Mouse (Mus musculus) embryonic fibroblast, embryonic 13.5 days (primary cell): ENCODE data around the gene Tie1. TPM values are rescaled to one million over a fixed set of nuclear protein-coding genes. Genes with fewer than 3 reads are reported as not detected.
A peak's percentile ranks its signal among the peaks of the same experiment; 100 is the strongest.

Experiments
- H3K27ac ChIP-seq: 2 replicates; pipeline ENCODE4 v1.5.1; 2012; ENCODE audit warnings: low read length, control low read depth, inconsistent platforms; ENCODE audit not compliant: insufficient read depth
- H3K4me1 ChIP-seq: 2 replicates; pipeline ENCODE4 v1.6.1; 2011; ENCODE audit warnings: low read length; ENCODE audit not compliant: control insufficient read depth, insufficient read depth
- H3K4me3 ChIP-seq: 2 replicates; pipeline ENCODE4 v1.5.1; 2011; ENCODE audit warnings: mild to moderate bottlenecking, control low read depth, low read length; ENCODE audit not compliant: insufficient read depth
- CTCF ChIP-seq: IDR thresholded peaks from 2 replicates; pipeline ENCODE4 v1.5.1; 2011; ENCODE audit warnings: mild to moderate bottlenecking, control low read depth, low read length, moderate library complexity, borderline replicate concordance; ENCODE audit not compliant: insufficient read depth
- POLR2A ChIP-seq: IDR thresholded peaks from 2 replicates; pipeline ENCODE4 v1.6.1; 2011; ENCODE audit warnings: low read depth, mild to moderate bottlenecking, control low read depth, low read length, moderate library complexity
- polyA plus RNA-seq: library from polyadenylated mRNA; stranded (reverse); fragments of >200 nt; gene quantifications from 2 replicates; pipeline ENCODE4 v1.2.4, GENCODE M21; 2011; ENCODE audit warnings: low read depth; ENCODE audit not compliant: missing spikeins, insufficient read length

Tie1 gene
- polyA plus RNA-seq, 1 experiment: not detected

- TF ChIP-seq CTCF (no peak), POLR2A (peak; percentile 50; the same call in 1 of the 2 replicates)
- H3K4me1 ChIP-seq: no peaks in the 10 kb centered on the region; the same call in 1 of the 2 replicates
- peak overlapping the region; percentile 74 for H3K27ac ChIP-seq
- peak overlapping the region; percentile 39 for H3K4me3 ChIP-seq
These were observed 52.0 kb downstream of the Tie1 start for GRCm38 (mm10) chr4:118437829-118438253.

- Histone ChIP-seq H3K27ac (peak within 1 kb of the TSS; percentile 74), H3K4me3 (peak within 1 kb of the TSS; percentile 53), H3K4me1 (no peaks in the 10 kb centered on the region; the same call in 1 of the 2 replicates)
- TF ChIP-seq CTCF (no peak), POLR2A (peak; percentile 83)
These were observed 52.8 kb downstream of the Tie1 start, which contains the start of gene Cdc20 for GRCm38 (mm10) chr4:118436820-118437603. Cdc20 (minus strand) TSS chr4:118437352.

- no peak for TF ChIP-seq CTCF
- TF ChIP-seq POLR2A: no peak
- Histone ChIP-seq H3K4me3 (no peak overlapping the region), H3K4me1 (no peaks in the 10 kb centered on the region; the same call in 1 of the 2 replicates), H3K27ac (no peak overlapping the region)
These were observed 57.5 kb downstream of the Tie1 start for GRCm38 (mm10) chr4:118432332-118432731.

- TF ChIP-seq CTCF (no peak), POLR2A (no peak)
- H3K4me1 ChIP-seq: no peaks in the 10 kb centered on the region; the same call in none of the 2 replicates
- peak overlapping the region; percentile 81 for H3K4me3 ChIP-seq
- H3K27ac ChIP-seq: peak overlapping the region; percentile 92
These were observed 60.5 kb downstream of the Tie1 start for GRCm38 (mm10) chr4:118429215-118429895.

- peak overlapping the region; percentile 92 for H3K27ac ChIP-seq
- H3K4me3 ChIP-seq: peak overlapping the region; percentile 81
- no peaks in the 10 kb centered on the region; the same call in 1 of the 2 replicates for H3K4me1 ChIP-seq
- no peak for TF ChIP-seq CTCF
These were observed 61.2 kb downstream of the Tie1 start for GRCm38 (mm10) chr4:118428531-118429214.

GRCm38 (mm10) chr4:118427768-118428451, 62.0 kb downstream of the Tie1 start, which contains the start of gene Elovl1:
Elovl1 (plus strand) TSS chr4:118428093.
- H3K4me3 ChIP-seq: peak within 1 kb of the TSS; percentile 81
- H3K4me1 ChIP-seq: no peaks in the 10 kb centered on the region; the same call in 1 of the 2 replicates
- peak within 1 kb of the TSS; percentile 94 for H3K27ac ChIP-seq
- TF ChIP-seq CTCF: 0 out of 2 replicates have a peak, but pooled peaks have one; percentile 2
- peak; percentile 84 for TF ChIP-seq POLR2A

- TF ChIP-seq CTCF (no peak), POLR2A (no peak)
These were observed 62.5 kb downstream of the Tie1 start for GRCm38 (mm10) chr4:118427415-118427767.

GRCm38 (mm10) chr4:118425374-118425773, 64.5 kb downstream of the Tie1 start:
- H3K4me3 ChIP-seq: no peak overlapping the region
- TF ChIP-seq POLR2A (no peak), CTCF (no peak)
- H3K4me1 ChIP-seq: no peaks in the 10 kb centered on the region; the same call in 1 of the 2 replicates
- no peak overlapping the region for H3K27ac ChIP-seq

More at GRCm38 (mm10) chr4:118427415-118427767, 62.5 kb downstream of the Tie1 start:
- H3K27ac ChIP-seq: peak overlapping the region; percentile 94
- H3K4me3 ChIP-seq: peak overlapping the region; percentile 35
- no peaks in the 10 kb centered on the region; the same call in 1 of the 2 replicates for H3K4me1 ChIP-seq

GRCm38 (mm10) chr4:118424541-118425160, 65.2 kb downstream of the Tie1 start:
- Histone ChIP-seq H3K4me1 (no peaks in the 10 kb centered on the region; the same call in 1 of the 2 replicates), H3K27ac (no peak overlapping the region), H3K4me3 (no peak overlapping the region)
- TF ChIP-seq CTCF (no peak), POLR2A (no peak)
